Mouse (Mus musculus): ENCODE measurements around the gene Amigo1.

The Amigo1 gene

GRCm38 (mm10) chr3:108209946-108210770, 24.0 kb downstream of the Amigo1 start:
- WGBS, result under 1% methylated on average over 72 of the region's 72 CpGs

- WGBS, result under 1% methylated on average over 14 of the region's 14 CpGs
Observed at GRCm38 (mm10) chr3:108210771-108211139, 24.6 kb downstream of the Amigo1 start, which contains the start of gene Atxn7l2. Atxn7l2 (minus strand) TSS chr3:108210934.

GRCm38 (mm10) chr3:108211845-108212244, 25.7 kb downstream of the Amigo1 start:
- WGBS, result 32% methylated on average over 6 of the region's 6 CpGs

- WGBS, result 79% methylated on average over 8 of the region's 8 CpGs
Observed at GRCm38 (mm10) chr3:108212406-108212805, 26.3 kb downstream of the Amigo1 start.

GRCm38 (mm10) chr3:108214734-108215133, 28.6 kb downstream of the Amigo1 start:
- WGBS, result 45% methylated on average over 5 of the region's 5 CpGs

GRCm38 (mm10) chr3:108220661-108221060, 34.5 kb downstream of the Amigo1 start:
- WGBS, result 83% methylated on average over 3 of the region's 3 CpGs

GRCm38 (mm10) chr3:108225711-108226557, 39.8 kb downstream of the Amigo1 start:
- 9% methylated on average over 63 of the region's 67 CpGs for WGBS

GRCm38 (mm10) chr3:108226558-108227350, 40.6 kb downstream of the Amigo1 start, which contains the start of gene Sypl2:
Sypl2 (minus strand) TSS chr3:108226648.
- WGBS, result 9% methylated on average over 44 of the region's 44 CpGs

- 79% methylated on average over 2 of the region's 2 CpGs for WGBS
Observed at GRCm38 (mm10) chr3:108227521-108227920, 41.4 kb downstream of the Amigo1 start.

- 84% methylated on average over 4 of the region's 4 CpGs for WGBS
Observed at GRCm38 (mm10) chr3:108231646-108232045, 45.5 kb downstream of the Amigo1 start.

- 88% methylated on average over 4 of the region's 4 CpGs for WGBS
Observed at GRCm38 (mm10) chr3:108237474-108238102, 51.5 kb downstream of the Amigo1 start.

GRCm38 (mm10) chr3:108241243-108241839, 55.2 kb downstream of the Amigo1 start:
- WGBS, result 49% methylated on average over 3 of the region's 3 CpGs

Measured in cerebral cortex, adult 2 months (tissue).